Mouse (Mus musculus): ENCODE results near the gene Ctdnep1.
"Not testable (repeated sequence)": the region's sequence is repeated elsewhere in the genome, so short reads cannot be mapped to it uniquely, and the experiment has no call there.

DNA sequence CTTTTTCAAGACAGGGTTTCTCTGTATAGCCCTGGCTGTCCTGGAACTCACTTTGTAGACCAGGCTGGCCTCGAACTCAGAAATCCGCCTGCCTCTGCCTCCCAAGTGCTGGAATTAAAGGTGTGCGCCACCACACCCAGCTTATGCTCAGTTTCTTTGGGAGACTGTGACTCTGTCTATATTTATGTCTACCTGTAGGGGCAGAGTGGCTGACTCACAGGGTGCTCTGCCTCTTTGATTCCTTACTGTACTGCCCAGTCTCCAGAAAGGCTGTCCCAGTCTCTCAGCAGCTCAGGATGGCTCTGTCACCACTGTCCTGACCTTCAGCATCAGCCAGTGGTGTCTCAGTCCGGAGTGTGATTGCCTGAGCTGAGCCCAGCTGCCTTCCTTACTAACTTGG is 25.3 kb upstream of the Ctdnep1 start:
- not testable (repeated sequence) for TF ChIP-seq CTCF (IDR thresholded peaks at IDR 0.05; ENCODE audit: borderline replicate concordance, insufficient read depth, low read length); POLR2A (IDR thresholded peaks at IDR 0.05; ENCODE audit: low read depth, low read length)
